Mouse (Mus musculus) neural tube, embryonic 14.5 days (tissue): ENCODE results near the gene D930048N14Rik. TPM values are rescaled to one million over a fixed set of nuclear protein-coding genes. Genes with fewer than 3 reads are reported as not detected.
"Not testable (repeated sequence)": the region's sequence is repeated elsewhere in the genome, so short reads cannot be mapped to it uniquely, and the experiment has no call there.

ENCODE experiments used
- ATAC-seq: fragments of 200-750 bp; cut with Nextera tagmentation; 2 replicates; pipeline ENCODE4 v1.8.0; 2017; ENCODE audit warnings: low read depth, mild to moderate bottlenecking, moderate TSS enrichment, moderate library complexity
- H3K27ac ChIP-seq: fragments of 300-500 bp; sonication (generic); 2 replicates; pipeline ENCODE4 v1.5.1; 2014; ENCODE audit warnings: low read depth, mild to moderate bottlenecking, control low read depth, low read length, moderate library complexity, mixed read lengths
- H3K27me3 ChIP-seq: fragments of 300-500 bp; sonication (generic); 2 replicates; pipeline ENCODE4 v1.6.1; 2014; ENCODE audit warnings: low read length; ENCODE audit not compliant: control insufficient read depth, insufficient read depth
- H3K36me3 ChIP-seq: fragments of 300-500 bp; sonication (generic); 2 replicates; pipeline ENCODE4 v1.6.1; 2014; ENCODE audit warnings: low read length, mixed read lengths; ENCODE audit not compliant: control insufficient read depth, insufficient read depth
- H3K4me1 ChIP-seq: fragments of 300-500 bp; sonication (generic); 2 replicates; pipeline ENCODE4 v1.6.1; 2014; ENCODE audit warnings: low read length; ENCODE audit not compliant: control insufficient read depth, insufficient read depth
- H3K4me2 ChIP-seq: fragments of 300-500 bp; sonication (generic); 2 replicates; pipeline ENCODE4 v1.6.1; 2014; ENCODE audit warnings: mild to moderate bottlenecking, low read depth, low read length, control low read depth
- H3K4me3 ChIP-seq: fragments of 300-500 bp; sonication (generic); 2 replicates; pipeline ENCODE4 v1.5.1; 2014; ENCODE audit warnings: low read depth, low read length, control low read depth, mixed read lengths
- H3K9ac ChIP-seq: fragments of 300-500 bp; sonication (generic); replicated peaks from 2 replicates; pipeline ENCODE4 v1.6.1; 2014; ENCODE audit warnings: low read depth, mild to moderate bottlenecking, control low read depth, low read length, mixed read lengths
- H3K9me3 ChIP-seq: fragments of 300-500 bp; sonication (generic); 2 replicates; pipeline ENCODE4 v1.6.1; 2016; ENCODE audit warnings: low read length; ENCODE audit not compliant: control insufficient read depth
- WGBS: fragments of 180-500 bp; shearing (Covaris S2); extraction: QIAGEN DNeasy Blood & Tissue Kit; methylation state at CpG from one replicate; pipeline ENCODE4 v1.1.7; 2014; 5-methylcytosine and 5-hydroxymethylcytosine counted together
- polyA plus RNA-seq: library from polyadenylated mRNA; unstranded; fragments of >200 nt; fragmentation: Nextera tagmentation; extraction: Ambion mirVana; gene quantifications from 2 replicates; pipeline ENCODE4 v1.2.1, GENCODE M21; 2014

Gene D930048N14Rik
- polyA plus RNA-seq, 1 experiment from 2014 or later = 1.7 TPM

DNA sequence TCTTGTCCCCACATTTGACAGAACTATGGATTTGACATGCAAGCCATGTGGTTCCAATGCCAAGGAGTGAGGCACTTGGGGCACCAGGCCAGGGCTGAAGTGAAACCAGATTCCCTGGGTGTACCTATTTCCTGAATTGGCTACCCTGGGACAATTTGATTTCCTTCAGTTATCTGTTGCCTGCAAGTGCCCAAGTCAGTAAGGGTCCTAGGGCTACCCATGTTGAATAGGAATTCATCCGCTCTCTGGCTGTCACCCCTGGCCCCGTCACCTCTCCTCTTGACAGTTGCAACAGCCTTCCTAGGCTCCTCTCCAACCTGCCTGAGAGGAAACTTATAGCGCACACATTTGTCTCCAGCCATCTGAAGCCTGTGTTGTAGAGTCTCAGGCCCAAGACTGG, 4.1 kb downstream of the D930048N14Rik start:
- Histone ChIP-seq H3K4me1 (peaks cover 8% of the 10 kb centered on the region; the same call in 1 of the 2 replicates), H3K4me3 (no peak overlapping the region), H3K9me3 (no peaks in the 10 kb centered on the region), H3K27ac (no peak overlapping the region), H3K36me3 (no peaks in the 10 kb centered on the region), H3K27me3 (peaks cover 5% of the 10 kb centered on the region; the same call in 1 of the 2 replicates), H3K4me2 (no peak overlapping the region), H3K9ac (no peak overlapping the region)
- WGBS = 98% methylated on average over 3 of the region's 3 CpGs
- ATAC-seq = no peak

- no peaks in the 10 kb centered on the region for H3K27me3 ChIP-seq
- H3K36me3 ChIP-seq = no peaks in the 10 kb centered on the region
- peaks cover 3% of the 10 kb centered on the region; the same call in 1 of the 2 replicates for H3K4me1 ChIP-seq
- no peak overlapping the region for H3K4me3 ChIP-seq
- H3K4me2 ChIP-seq = no peak overlapping the region
- no peaks in the 10 kb centered on the region for H3K9me3 ChIP-seq
- H3K9ac ChIP-seq = no peak overlapping the region
- H3K27ac ChIP-seq = no peak overlapping the region
- ATAC-seq = no peak
- WGBS = 89% methylated on average over 10 of the region's 10 CpGs
Measured at GRCm38 (mm10) chr11:51656798-51657521, 6.2 kb downstream of the D930048N14Rik start.

GRCm38 (mm10) chr11:51658291-51658690, 7.5 kb downstream of the D930048N14Rik start:
- Histone ChIP-seq H3K4me3 (no peak overlapping the region), H3K27me3 (no peaks in the 10 kb centered on the region), H3K9ac (no peak overlapping the region), H3K9me3 (no peaks in the 10 kb centered on the region), H3K4me1 (peaks cover 3% of the 10 kb centered on the region; the same call in 1 of the 2 replicates), H3K4me2 (no peak overlapping the region), H3K27ac (0 out of 2 replicates have a peak overlapping the region, but pooled peaks have one; percentile 5), H3K36me3 (no peaks in the 10 kb centered on the region)
- WGBS = 58% methylated on average over 7 of the region's 7 CpGs
- no peak for ATAC-seq

DNA sequence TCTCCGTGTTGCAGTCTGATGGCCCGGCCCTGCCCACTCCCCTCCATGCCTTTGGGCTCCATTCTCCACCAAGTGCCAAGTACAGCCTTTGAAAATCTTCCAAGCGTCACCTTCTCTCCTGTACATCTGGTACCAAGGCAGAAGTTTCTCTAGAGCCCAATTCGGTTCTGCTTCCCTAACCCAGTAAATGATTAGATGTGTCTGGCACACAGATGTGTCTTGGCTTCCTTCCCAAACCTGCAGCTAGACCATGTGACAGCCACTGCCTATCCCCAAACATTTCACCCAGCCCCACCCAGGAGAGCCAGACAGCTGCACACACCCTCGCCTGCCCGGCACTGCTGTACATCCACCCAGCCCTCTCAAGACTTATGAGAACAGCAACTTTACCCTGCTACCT, 8.0 kb downstream of the D930048N14Rik start:
- WGBS = 47% methylated on average over 6 of the region's 6 CpGs
- peak; percentile 87 for ATAC-seq
- H3K4me2 ChIP-seq = no peak overlapping the region
- peaks cover 3% of the 10 kb centered on the region; the same call in 1 of the 2 replicates for H3K4me1 ChIP-seq
- H3K4me3 ChIP-seq = no peak overlapping the region
- H3K9me3 ChIP-seq = no peaks in the 10 kb centered on the region
- no peaks in the 10 kb centered on the region for H3K36me3 ChIP-seq
- no peak overlapping the region for H3K9ac ChIP-seq
- H3K27ac ChIP-seq = 0 out of 2 replicates have a peak overlapping the region, but pooled peaks have one; percentile 5
- H3K27me3 ChIP-seq = no peaks in the 10 kb centered on the region

DNA sequence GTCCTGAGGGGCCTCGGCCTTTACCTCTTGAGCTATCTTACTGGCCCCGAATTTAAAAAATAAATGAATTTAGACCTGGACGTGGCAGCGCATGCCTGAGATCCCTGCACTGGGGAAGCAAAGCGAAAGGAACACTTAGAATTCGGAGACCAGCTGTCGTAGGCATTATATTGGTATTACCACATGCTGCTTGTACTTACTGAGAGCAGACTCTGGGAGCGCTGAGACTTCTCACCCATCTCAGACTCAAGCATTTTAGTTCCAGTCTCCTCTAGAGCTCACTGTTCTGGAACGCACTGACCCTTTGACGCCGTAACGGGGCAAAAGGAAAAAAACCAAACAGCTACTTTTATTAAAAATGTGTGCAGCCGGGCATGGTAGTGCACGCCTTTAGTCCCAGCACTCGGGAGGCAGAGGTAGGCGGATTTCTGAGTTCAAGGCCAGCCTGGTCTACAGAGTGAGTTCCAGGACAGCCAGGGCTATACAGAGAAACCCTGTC, 11.2 kb downstream of the D930048N14Rik start:
- no peaks in the 10 kb centered on the region for H3K9me3 ChIP-seq
- H3K4me3 ChIP-seq = no peak overlapping the region
- H3K36me3 ChIP-seq = no peaks in the 10 kb centered on the region
- 79% methylated on average over 16 of the region's 16 CpGs for WGBS
- no peak overlapping the region for H3K9ac ChIP-seq
- no peak overlapping the region for H3K27ac ChIP-seq
- ATAC-seq = no peak
- peaks cover 3% of the 10 kb centered on the region; the same call in 1 of the 2 replicates for H3K4me1 ChIP-seq
- H3K27me3 ChIP-seq = no peaks in the 10 kb centered on the region
- H3K4me2 ChIP-seq = no peak overlapping the region

GRCm38 (mm10) chr11:51662632-51663031, 11.9 kb downstream of the D930048N14Rik start:
- Histone ChIP-seq H3K36me3 (no peaks in the 10 kb centered on the region), H3K9ac (no peak overlapping the region), H3K4me1 (peaks cover 3% of the 10 kb centered on the region; the same call in 1 of the 2 replicates), H3K4me3 (no peak overlapping the region), H3K27me3 (no peaks in the 10 kb centered on the region), H3K4me2 (no peak overlapping the region), H3K27ac (no peak overlapping the region), H3K9me3 (no peaks in the 10 kb centered on the region)
- WGBS = 57% methylated on average over 7 of the region's 7 CpGs
- ATAC-seq = no peak

- not testable (repeated sequence) for H3K36me3 ChIP-seq, H3K9me3 ChIP-seq, H3K4me3 ChIP-seq, H3K27ac ChIP-seq, H3K4me1 ChIP-seq, H3K27me3 ChIP-seq, ATAC-seq, H3K9ac ChIP-seq, H3K4me2 ChIP-seq
- WGBS = 95% methylated on average over 7 of the region's 7 CpGs
Measured at GRCm38 (mm10) chr11:51664747-51665146, 14.0 kb downstream of the D930048N14Rik start.

DNA sequence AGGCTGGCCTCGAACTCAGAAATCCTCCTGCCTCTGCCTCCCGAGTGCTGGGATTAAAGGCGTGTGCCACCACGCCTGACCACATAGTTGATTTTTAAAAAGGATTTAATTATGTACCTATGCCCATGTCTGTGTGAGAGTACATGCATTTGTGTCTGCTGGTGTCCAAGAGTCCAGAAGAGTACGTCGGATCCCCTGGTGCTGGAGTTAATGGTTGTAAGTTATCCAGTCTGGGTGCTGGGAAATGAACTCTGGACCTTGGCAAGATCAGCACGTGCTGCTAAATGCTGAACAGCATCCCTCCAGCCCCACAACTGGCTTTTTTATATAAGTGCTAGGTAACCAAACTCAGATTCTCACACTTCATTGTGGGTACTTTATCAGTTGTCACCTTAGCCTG, 20.1 kb downstream of the D930048N14Rik start:
- Histone ChIP-seq H3K4me1 (no peaks in the 10 kb centered on the region), H3K36me3 (no peaks in the 10 kb centered on the region), H3K9me3 (no peaks in the 10 kb centered on the region), H3K27ac (no peak overlapping the region), H3K9ac (no peak overlapping the region), H3K4me2 (no peak overlapping the region), H3K27me3 (no peaks in the 10 kb centered on the region), H3K4me3 (no peak overlapping the region)
- no peak for ATAC-seq
- 92% methylated on average over 7 of the region's 7 CpGs for WGBS

GRCm38 (mm10) chr11:51671376-51671775, 20.6 kb downstream of the D930048N14Rik start:
- Histone ChIP-seq H3K4me3 (no peak overlapping the region), H3K27ac (no peak overlapping the region), H3K4me1 (no peaks in the 10 kb centered on the region), H3K27me3 (no peaks in the 10 kb centered on the region), H3K9ac (no peak overlapping the region), H3K36me3 (no peaks in the 10 kb centered on the region), H3K9me3 (no peaks in the 10 kb centered on the region), H3K4me2 (no peak overlapping the region)
- WGBS = 65% methylated on average over 2 of the region's 2 CpGs
- ATAC-seq = no peak
